Mouse (Mus musculus) activated CD4-positive, CD25-positive, alpha-beta regulatory T cell, adult 4 months (primary cell): ENCODE data around the gene Fam217a. TPM values are rescaled to one million over a fixed set of nuclear protein-coding genes. Genes with fewer than 3 reads are reported as not detected.
"Not testable (repeated sequence)": the region's sequence is repeated elsewhere in the genome, so short reads cannot be mapped to it uniquely, and the experiment has no call there.

ENCODE experiments used
- ATAC-seq: one replicate; pipeline ENCODE4 v1.8.0; 2017
- polyA plus RNA-seq, 2 experiments: library from polyadenylated mRNA; unstranded; fragments of 100-300 nt; shearing (Covaris generic); gene quantifications; one replicate each; pipeline ENCODE4 v1.2.1; 2017

Gene Fam217a
- polyA plus RNA-seq = not detected

- no peak for ATAC-seq
Observed at GRCm38 (mm10) chr13:34924210-34924609, at the start of gene Fam217a, which contains the start of gene 4933417A18Rik. Fam217a (minus strand) TSS chr13:34924310. 4933417A18Rik (plus strand) TSS chr13:34924409.

GRCm38 (mm10) chr13:34973770-34974169 is 49.7 kb upstream of the Fam217a start:
- ATAC-seq = no peak

- no peak for ATAC-seq
Observed at GRCm38 (mm10) chr13:34973149-34973548, 49.0 kb upstream of the Fam217a start.

GRCm38 (mm10) chr13:34972456-34972855 is 48.3 kb upstream of the Fam217a start:
- not testable (repeated sequence) for ATAC-seq

- ATAC-seq = not testable (repeated sequence)
Observed at GRCm38 (mm10) chr13:34965647-34966046, 41.5 kb upstream of the Fam217a start.

- ATAC-seq = no peak
Observed at GRCm38 (mm10) chr13:34964866-34965265, 40.8 kb upstream of the Fam217a start.

GRCm38 (mm10) chr13:34964419-34964818 is 40.3 kb upstream of the Fam217a start:
- no peak for ATAC-seq

GRCm38 (mm10) chr13:34963511-34964397 is 39.6 kb upstream of the Fam217a start, which contains the start of gene Eci3:
Eci3 (minus strand) TSS chr13:34963810.
- no peak for ATAC-seq

- no peak for ATAC-seq
Observed at GRCm38 (mm10) chr13:34960996-34961770, 37.1 kb upstream of the Fam217a start.

- ATAC-seq = not testable (repeated sequence)
Observed at GRCm38 (mm10) chr13:34958158-34958557, 34.0 kb upstream of the Fam217a start.

- peak; percentile 71 for ATAC-seq
Observed at GRCm38 (mm10) chr13:34956901-34957300, 32.8 kb upstream of the Fam217a start.

- not testable (repeated sequence) for ATAC-seq
Observed at GRCm38 (mm10) chr13:34951437-34951836, 27.3 kb upstream of the Fam217a start.

- no peak for ATAC-seq
Observed at GRCm38 (mm10) chr13:34942370-34942769, 18.3 kb upstream of the Fam217a start.

- ATAC-seq = no peak
Observed at GRCm38 (mm10) chr13:34934931-34935644, 11.0 kb upstream of the Fam217a start.

- ATAC-seq = no peak
Observed at GRCm38 (mm10) chr13:34916520-34917167, 7.5 kb downstream of the Fam217a start.

- peak; percentile 72 for ATAC-seq
Observed at GRCm38 (mm10) chr13:34914614-34915013, 9.5 kb downstream of the Fam217a start.

GRCm38 (mm10) chr13:34892871-34893270 is 31.2 kb downstream of the Fam217a start:
- ATAC-seq = no peak

- no peak for ATAC-seq
Observed at GRCm38 (mm10) chr13:34876481-34876880, 47.6 kb downstream of the Fam217a start.

GRCm38 (mm10) chr13:34875741-34876445 is 48.2 kb downstream of the Fam217a start:
- ATAC-seq = peak; percentile 19

GRCm38 (mm10) chr13:34875166-34875710 is 48.9 kb downstream of the Fam217a start, which contains the start of gene Prpf4b:
Prpf4b (plus strand) TSS chr13:34875302.
- ATAC-seq = peak; percentile 72

- not testable (repeated sequence) for ATAC-seq
Observed at GRCm38 (mm10) chr13:34874736-34875135, 49.4 kb downstream of the Fam217a start.
